Mouse (Mus musculus) kidney, adult 2 months (tissue): Measurements from ENCODE around the gene Rsph1. TPM values are rescaled to one million over a fixed set of nuclear protein-coding genes. Genes with fewer than 3 reads are reported as not detected.

Source experiments
- DNase-seq: peaks from one replicate; pipeline ENCODE4 v3.0.0; 2021
- H3K27ac ChIP-seq: fragments of 200-500 bp; 2 replicates; pipeline ENCODE4 v1.5.1; 2012; ENCODE audit warnings: low read depth, low read length, control low read depth, inconsistent platforms; ENCODE audit not compliant: insufficient read depth
- H3K27me3 ChIP-seq: fragments of 200-500 bp; replicated peaks from 2 replicates; pipeline ENCODE4 v1.6.1; 2012; ENCODE audit warnings: mild to moderate bottlenecking, moderate library complexity, low read length, inconsistent platforms; ENCODE audit not compliant: control insufficient read depth, insufficient read depth
- H3K36me3 ChIP-seq: fragments of 200-500 bp; 2 replicates; pipeline ENCODE4 v1.6.1; 2012; ENCODE audit warnings: mild to moderate bottlenecking, moderate library complexity, low read length, inconsistent platforms; ENCODE audit not compliant: control insufficient read depth, insufficient read depth
- H3K4me1 ChIP-seq: fragments of 200-500 bp; 2 replicates; pipeline ENCODE4 v1.6.1; 2011; ENCODE audit warnings: low read length; ENCODE audit not compliant: control insufficient read depth, insufficient read depth
- H3K4me3 ChIP-seq: fragments of 200-500 bp; 2 replicates; pipeline ENCODE4 v1.5.1; 2011; ENCODE audit warnings: mild to moderate bottlenecking, low read depth, low read length, control low read depth; ENCODE audit not compliant: insufficient read depth
- CTCF ChIP-seq: fragments of 200-500 bp; conservative IDR thresholded peaks from 2 replicates; pipeline ENCODE4 v1.5.1; 2011; ENCODE audit warnings: low read depth, mild to moderate bottlenecking, control low read depth, low read length, moderate library complexity, mixed read lengths; ENCODE audit not compliant: insufficient read depth, insufficient read length
- POLR2A ChIP-seq: fragments of 200-500 bp; IDR thresholded peaks from one replicate; pipeline ENCODE4 v1.6.1; 2011; ENCODE audit warnings: low read depth, low read length, control low read depth
- WGBS: fragments of 180-500 bp; shearing (Covaris S2); methylation state at CpG from one replicate; pipeline ENCODE4 v1.1.7; 2018; 5-methylcytosine and 5-hydroxymethylcytosine counted together
- polyA plus RNA-seq: library from polyadenylated mRNA; depleted of rRNA; stranded (reverse); fragments of >200 nt; gene quantifications from 2 replicates; pipeline ENCODE4 v1.2.3, GENCODE M21; 2012

Rsph1 gene
- polyA plus RNA-seq, 1 experiment, result 1.1 TPM

GRCm38 (mm10) chr17:31299981-31300380, 22.8 kb upstream of the Rsph1 start:
- Histone ChIP-seq H3K36me3 (no peaks in the 10 kb centered on the region), H3K27ac (no peak overlapping the region), H3K4me3 (no peak overlapping the region), H3K27me3 (no peaks in the 10 kb centered on the region), H3K4me1 (no peaks in the 10 kb centered on the region)
- no peak for DNase-seq
- 95% methylated on average over 4 of the region's 4 CpGs for WGBS
- TF ChIP-seq POLR2A, result no peak
- no peak for TF ChIP-seq CTCF

- WGBS, result 85% methylated on average over 6 of the region's 6 CpGs
- no peak for TF ChIP-seq POLR2A
- TF ChIP-seq CTCF, result no peak
- Histone ChIP-seq H3K27ac (no peak overlapping the region), H3K4me3 (no peak overlapping the region), H3K36me3 (no peaks in the 10 kb centered on the region), H3K27me3 (no peaks in the 10 kb centered on the region), H3K4me1 (no peaks in the 10 kb centered on the region)
- DNase-seq, result no peak
Observed at GRCm38 (mm10) chr17:31298419-31299209, 21.4 kb upstream of the Rsph1 start.

GRCm38 (mm10) chr17:31297521-31297939, 20.3 kb upstream of the Rsph1 start:
- Histone ChIP-seq H3K27ac (no peak overlapping the region), H3K36me3 (no peaks in the 10 kb centered on the region), H3K4me3 (no peak overlapping the region), H3K27me3 (no peaks in the 10 kb centered on the region), H3K4me1 (no peaks in the 10 kb centered on the region)
- peak; percentile 88 for DNase-seq
- TF ChIP-seq POLR2A, result no peak
- peak; percentile 41; the same call in 1 of the 2 replicates for TF ChIP-seq CTCF
- WGBS, result 2% methylated on average over 7 of the region's 7 CpGs

GRCm38 (mm10) chr17:31295892-31296781, 19.0 kb upstream of the Rsph1 start:
- TF ChIP-seq POLR2A (no peak), CTCF (no peak)
- peak overlapping the region; percentile 54 for H3K4me3 ChIP-seq
- 2% methylated on average over 68 of the region's 68 CpGs for WGBS
- H3K36me3 ChIP-seq, result no peaks in the 10 kb centered on the region
- no peak overlapping the region for H3K27ac ChIP-seq
- H3K4me1 ChIP-seq, result no peaks in the 10 kb centered on the region
- DNase-seq, result peak; percentile 84
- H3K27me3 ChIP-seq, result no peaks in the 10 kb centered on the region

- H3K27me3 ChIP-seq, result no peaks in the 10 kb centered on the region
- no peak overlapping the region for H3K27ac ChIP-seq
- peak overlapping the region; percentile 54 for H3K4me3 ChIP-seq
- TF ChIP-seq CTCF, result peak; percentile 45
- TF ChIP-seq POLR2A, result no peak
- WGBS, result 59% methylated on average over 25 of the region's 25 CpGs
- no peaks in the 10 kb centered on the region for H3K36me3 ChIP-seq
- DNase-seq, result no peak
- H3K4me1 ChIP-seq, result no peaks in the 10 kb centered on the region
Observed at GRCm38 (mm10) chr17:31295215-31295891, 18.2 kb upstream of the Rsph1 start.

GRCm38 (mm10) chr17:31294363-31295214, 17.4 kb upstream of the Rsph1 start:
- no peak overlapping the region for H3K27ac ChIP-seq
- TF ChIP-seq POLR2A (no peak), CTCF (0 out of 2 replicates have a peak, but pooled peaks have one; percentile 13)
- WGBS, result 82% methylated on average over 15 of the region's 15 CpGs

More at GRCm38 (mm10) chr17:31294363-31295214, 17.4 kb upstream of the Rsph1 start:
- no peaks in the 10 kb centered on the region for H3K36me3 ChIP-seq
- no peak for DNase-seq
- H3K4me3 ChIP-seq, result no peak overlapping the region
- H3K4me1 ChIP-seq, result no peaks in the 10 kb centered on the region
- H3K27me3 ChIP-seq, result no peaks in the 10 kb centered on the region
